Mouse (Mus musculus) hindbrain, embryonic 10.5 days (tissue): Measurements from ENCODE around the gene Prss22. TPM values are rescaled to one million over a fixed set of nuclear protein-coding genes. Genes with fewer than 3 reads are reported as not detected.
"Not testable (repeated sequence)": the region's sequence is repeated elsewhere in the genome, so short reads cannot be mapped to it uniquely, and the experiment has no call there.

Source experiments
- DNase-seq: peaks from one replicate; pipeline ENCODE4 v3.0.0-alpha.2; 2017; ENCODE audit warnings: low spot score
- H3K27ac ChIP-seq: fragments of 300-500 bp; sonication (generic); 2 replicates; pipeline ENCODE4 v1.5.1; 2016; ENCODE audit warnings: mild to moderate bottlenecking, moderate library complexity
- H3K27me3 ChIP-seq: fragments of 300-500 bp; sonication (generic); 2 replicates; pipeline ENCODE4 v1.6.1; 2016; ENCODE audit warnings: mild to moderate bottlenecking; ENCODE audit not compliant: poor library complexity, insufficient read depth, severe bottlenecking
- H3K36me3 ChIP-seq: fragments of 300-500 bp; sonication (generic); 2 replicates; pipeline ENCODE4 v1.6.1; 2016; ENCODE audit warnings: mild to moderate bottlenecking, moderate library complexity
- H3K4me1 ChIP-seq: fragments of 300-500 bp; sonication (generic); replicated peaks from 2 replicates; pipeline ENCODE4 v1.6.1; 2016; ENCODE audit warnings: mild to moderate bottlenecking
- H3K4me3 ChIP-seq: fragments of 300-500 bp; sonication (generic); 2 replicates; pipeline ENCODE4 v1.5.1; 2016; ENCODE audit warnings: mild to moderate bottlenecking, moderate library complexity
- H3K9me3 ChIP-seq: fragments of 300-500 bp; sonication (generic); 2 replicates; pipeline ENCODE4 v1.6.1; 2016; ENCODE audit warnings: mild to moderate bottlenecking, moderate library complexity
- WGBS: fragments of 180-500 bp; shearing (Covaris S2); methylation state at CpG from one replicate; pipeline ENCODE4 v1.1.7; 2016; 5-methylcytosine and 5-hydroxymethylcytosine counted together
- polyA plus RNA-seq: library from polyadenylated mRNA; unstranded; fragments of >200 nt; fragmentation: Nextera tagmentation; extraction: Ambion mirVana; gene quantifications from 2 replicates; pipeline ENCODE4 v1.2.1, GENCODE M21; 2016

Gene Prss22
- polyA plus RNA-seq, 1 experiment from 2014 or later, result 0.72 TPM

GRCm38 (mm10) chr17:23961573-23962122 lies 36.3 kb downstream of the Prss22 start:
- Histone ChIP-seq H3K36me3 (no peaks in the 10 kb centered on the region), H3K4me1 (peaks cover 18% of the 10 kb centered on the region; the same call in 1 of the 2 replicates), H3K27me3 (0 out of 2 replicates have a peak, but pooled peaks cover 5% of the 10 kb centered on the region), H3K27ac (no peak overlapping the region), H3K9me3 (no peaks in the 10 kb centered on the region), H3K4me3 (no peak overlapping the region)
- WGBS, result 66% methylated on average over 4 of the region's 4 CpGs
- no peak for DNase-seq

GRCm38 (mm10) chr17:23960084-23960738 lies 37.7 kb downstream of the Prss22 start:
- peak; percentile 86 for DNase-seq
- Histone ChIP-seq H3K27me3 (0 out of 2 replicates have a peak, but pooled peaks cover 5% of the 10 kb centered on the region), H3K4me1 (0 out of 2 replicates have a peak, but pooled peaks cover 10% of the 10 kb centered on the region), H3K27ac (peak overlapping the region; percentile 80), H3K9me3 (no peaks in the 10 kb centered on the region), H3K4me3 (no peak overlapping the region), H3K36me3 (no peaks in the 10 kb centered on the region)
- WGBS, result 42% methylated on average over 3 of the region's 3 CpGs

- DNase-seq, result no peak
- WGBS, result 77% methylated on average over 5 of the region's 5 CpGs
- no peak within 1 kb of the TSS for H3K27ac ChIP-seq
- 0 out of 2 replicates have a peak, but pooled peaks cover 5% of the 10 kb centered on the region for H3K27me3 ChIP-seq
- H3K36me3 ChIP-seq, result no peaks in the 10 kb centered on the region
- no peak within 1 kb of the TSS for H3K4me3 ChIP-seq
- no peaks in the 10 kb centered on the region for H3K9me3 ChIP-seq
- H3K4me1 ChIP-seq, result 0 out of 2 replicates have a peak, but pooled peaks cover 9% of the 10 kb centered on the region
These were observed 42.7 kb downstream of the Prss22 start, which contains the start of gene Sbpl for GRCm38 (mm10) chr17:23955174-23955573. Sbpl (minus strand) TSS chr17:23955274.

GRCm38 (mm10) chr17:23950828-23951227 lies 47.1 kb downstream of the Prss22 start:
- not testable (repeated sequence) for DNase-seq, H3K9me3 ChIP-seq, H3K4me1 ChIP-seq, H3K4me3 ChIP-seq, H3K36me3 ChIP-seq, H3K27me3 ChIP-seq, H3K27ac ChIP-seq
- 66% methylated on average over 4 of the region's 4 CpGs for WGBS

GRCm38 (mm10) chr17:23949068-23949467 lies 48.8 kb downstream of the Prss22 start:
- no peaks in the 10 kb centered on the region for H3K27me3 ChIP-seq
- no peaks in the 10 kb centered on the region for H3K9me3 ChIP-seq

GRCm38 (mm10) chr17:23947486-23947885 lies 50.4 kb downstream of the Prss22 start:
- not testable (repeated sequence) for H3K9me3 ChIP-seq, DNase-seq, H3K27me3 ChIP-seq, H3K27ac ChIP-seq, H3K36me3 ChIP-seq, H3K4me3 ChIP-seq, H3K4me1 ChIP-seq
- 82% methylated on average over 4 of the region's 4 CpGs for WGBS

More at GRCm38 (mm10) chr17:23949068-23949467, 48.8 kb downstream of the Prss22 start:
- Histone ChIP-seq H3K4me1 (no peaks in the 10 kb centered on the region), H3K27ac (no peak overlapping the region), H3K4me3 (no peak overlapping the region), H3K36me3 (no peaks in the 10 kb centered on the region)
- DNase-seq, result no peak
- 84% methylated on average over 2 of the region's 2 CpGs for WGBS

Other genes starting within 250 kb of the Prss22 start
- gene Flywch1, start 226.5 kb downstream of the Prss22 start, polyA plus RNA-seq, result 181 and 211 TPM in 2 replicates
- gene Flywch2, start 212.0 kb downstream of the Prss22 start, polyA plus RNA-seq, result 22.9 and 34.9 TPM in 2 replicates
- gene Srrm2, start 207.6 kb downstream of the Prss22 start, polyA plus RNA-seq, result 517 and 570 TPM in 2 replicates
- gene Elob, start 169.0 kb downstream of the Prss22 start, polyA plus RNA-seq, result 1,118 and 1,222 TPM in 2 replicates
- gene Prss33, start 162.0 kb downstream of the Prss22 start, polyA plus RNA-seq, result 0.24 TPM in 1 of 2 replicates, not detected in the other
- not detected in 2 replicates for gene Prss32, start 154.2 kb downstream of the Prss22 start, polyA plus RNA-seq
- 1.6 and 1.9 TPM in 2 replicates for gene Prss41, start 153.9 kb downstream of the Prss22 start, polyA plus RNA-seq
- gene Prss21, start 130.0 kb downstream of the Prss22 start, polyA plus RNA-seq, result not detected in 2 replicates
- gene Dcpp1, start 117.2 kb downstream of the Prss22 start, polyA plus RNA-seq, result not detected in 2 replicates
- not detected in 2 replicates for gene Dcpp2, start 117.2 kb downstream of the Prss22 start, polyA plus RNA-seq
- not detected in 2 replicates for gene Dcpp3, start 80.6 kb downstream of the Prss22 start, polyA plus RNA-seq
- not detected in 2 replicates for gene Sbp, start 56.4 kb downstream of the Prss22 start, polyA plus RNA-seq
- gene Sbpl, start 42.8 kb downstream of the Prss22 start, polyA plus RNA-seq, result not detected in 2 replicates
- gene Prss30, start 17.5 kb downstream of the Prss22 start, polyA plus RNA-seq, result not detected in 2 replicates
- 0.24 TPM in 1 of 2 replicates, not detected in the other for gene Prss27, start 40.0 kb upstream of the Prss22 start, polyA plus RNA-seq
- 90.8 and 93.0 TPM in 2 replicates for gene Kctd5, start 75.4 kb upstream of the Prss22 start, polyA plus RNA-seq
- gene Pdpk1, start 152.8 kb upstream of the Prss22 start, polyA plus RNA-seq, result 30.4 and 32.9 TPM in 2 replicates
- gene Amdhd2, start 165.7 kb upstream of the Prss22 start, polyA plus RNA-seq, result 42.9 and 50.0 TPM in 2 replicates
- 488 and 579 TPM in 2 replicates for gene Atp6v0c, start 171.6 kb upstream of the Prss22 start, polyA plus RNA-seq
- gene Tbc1d24, start 207.5 kb upstream of the Prss22 start, polyA plus RNA-seq, result 6.0 and 6.4 TPM in 2 replicates
- 4.8 and 7.3 TPM in 2 replicates for gene Ntn3, start 211.4 kb upstream of the Prss22 start, polyA plus RNA-seq
- gene Tedc2, start 222.8 kb upstream of the Prss22 start, polyA plus RNA-seq, result 19.3 and 22.4 TPM in 2 replicates